Mouse (Mus musculus): ENCODE data around the gene Banf1. TPM values are rescaled to one million over a fixed set of nuclear protein-coding genes. Genes with fewer than 3 reads are reported as not detected.
"Not testable (repeated sequence)": the region's sequence is repeated elsewhere in the genome, so short reads cannot be mapped to it uniquely, and the experiment has no call there.

Banf1 gene
- polyA plus RNA-seq (2017; shearing (Covaris generic)), result 100 to 1,000 TPM; 233 to 353 (median 259) TPM

DNA sequence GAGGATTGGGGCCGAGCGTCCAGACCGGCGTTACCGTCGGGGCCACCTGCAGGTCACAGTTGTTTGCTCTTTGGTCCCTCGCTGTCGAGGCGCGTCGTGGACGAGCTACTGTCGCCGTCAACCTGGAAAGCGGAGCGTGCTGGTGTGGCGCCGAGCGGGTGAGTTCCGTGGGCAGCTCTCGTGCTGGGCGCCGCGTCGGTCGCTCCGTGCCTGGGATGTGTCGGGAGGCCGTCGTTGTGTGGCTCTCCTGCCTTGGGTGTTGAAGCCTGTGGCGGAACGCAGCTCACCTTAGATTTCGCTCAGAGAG, at the start of gene Banf1:
Gene Banf1 (minus strand): TSS at position 116 of the 307 bp plus-strand sequence.
- peak; percentile 7 for ATAC-seq

DNA sequence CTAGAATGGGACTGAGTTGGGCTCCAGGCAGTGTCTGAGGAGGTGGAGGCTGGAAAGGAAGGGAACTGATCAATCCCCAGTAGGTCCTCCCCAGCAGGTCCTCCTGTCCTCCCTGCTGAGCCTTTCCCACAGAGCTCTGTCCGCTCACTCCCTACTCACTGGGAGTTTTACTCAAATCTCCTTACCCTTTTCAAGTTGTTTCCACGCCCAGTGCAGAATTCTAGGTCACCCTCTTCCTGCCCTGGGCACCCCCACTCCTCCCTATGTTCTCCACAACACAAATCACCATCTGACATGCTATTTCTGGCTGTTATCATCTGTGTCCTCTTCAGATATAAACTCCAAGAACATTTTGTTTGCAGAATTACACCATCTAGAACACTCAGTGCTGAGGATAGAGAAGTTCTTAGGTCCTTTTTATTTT, 47.6 kb upstream of the Banf1 start:
- no peak for ATAC-seq

DNA sequence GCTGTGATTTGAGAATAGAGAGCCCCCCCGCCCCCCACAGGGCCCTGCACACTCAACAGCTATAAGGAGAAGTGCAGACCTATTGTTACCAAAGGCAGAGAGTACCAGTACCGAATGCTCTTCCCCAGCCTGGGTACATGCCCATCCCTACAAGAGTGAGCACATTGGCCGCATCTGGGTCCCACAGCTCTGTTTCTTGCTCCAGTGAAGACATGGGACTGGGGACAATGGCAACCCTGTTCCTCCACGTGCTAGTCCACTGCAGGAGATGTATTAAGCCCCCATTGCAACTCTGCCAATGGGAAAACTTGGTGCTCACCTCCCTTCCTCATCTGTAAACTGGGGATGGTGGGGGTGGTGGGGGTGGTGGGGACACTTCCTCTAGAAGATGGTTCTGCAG, 46.9 kb upstream of the Banf1 start:
- ATAC-seq, result no peak

DNA sequence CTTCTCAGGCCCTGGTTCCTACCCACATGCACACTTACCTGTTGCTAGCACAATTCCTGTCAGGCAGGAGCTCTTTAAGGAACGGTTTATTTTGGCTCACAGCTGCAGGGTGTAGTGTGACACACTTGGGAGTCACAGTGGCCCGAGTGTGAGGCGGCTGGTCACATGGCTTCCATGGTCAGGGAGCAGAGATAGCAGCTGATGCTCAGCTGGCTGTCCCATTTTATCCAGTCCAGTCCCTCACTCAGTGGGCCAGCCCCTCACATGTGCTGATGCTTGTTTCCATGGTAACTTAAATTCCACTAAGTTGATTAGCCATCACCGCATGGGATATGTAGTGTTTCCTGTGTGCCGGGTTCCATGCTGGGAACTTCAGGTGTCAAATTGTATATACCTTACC, 45.0 kb upstream of the Banf1 start:
- ATAC-seq, result no peak

DNA sequence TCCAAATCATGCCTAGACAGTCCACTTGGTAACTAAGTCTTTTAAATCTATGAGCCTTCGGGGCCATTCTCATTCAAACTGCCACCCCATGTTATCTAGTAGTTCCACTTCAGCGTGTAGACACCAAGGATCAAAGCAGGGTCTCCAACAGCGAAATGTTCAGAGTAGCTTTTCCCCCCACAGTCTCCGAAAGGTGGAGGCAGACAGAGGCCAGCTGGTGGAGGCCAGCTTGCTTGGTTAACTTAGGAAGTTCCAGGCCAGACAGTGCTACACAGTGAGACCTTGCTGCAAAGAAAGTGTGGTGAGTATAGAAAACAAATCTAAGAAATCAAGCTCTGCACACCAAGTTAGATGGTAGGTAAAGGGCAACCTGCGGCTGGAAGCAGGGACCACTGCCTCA, 43.7 kb upstream of the Banf1 start:
- no peak for ATAC-seq

DNA sequence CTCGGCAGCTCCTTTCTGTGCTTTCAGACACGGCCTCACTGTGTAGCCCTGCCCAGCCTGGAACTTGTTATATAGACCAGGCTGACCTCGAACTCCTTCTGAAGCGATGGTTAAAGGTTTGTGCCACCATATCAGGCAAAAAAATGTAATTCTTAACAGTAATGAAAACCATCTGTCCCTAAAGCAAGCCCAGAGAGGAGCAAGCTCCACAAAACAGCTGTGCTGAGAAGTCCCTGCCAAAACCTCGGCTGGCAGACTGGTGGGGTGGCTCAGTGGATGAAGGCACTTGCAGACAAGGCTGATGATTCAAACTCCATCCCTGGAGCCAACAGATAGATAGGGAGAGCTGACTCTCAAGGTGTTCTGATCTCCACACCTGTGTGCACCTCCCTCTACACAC, 42.1 kb upstream of the Banf1 start:
- ATAC-seq, result no peak

DNA sequence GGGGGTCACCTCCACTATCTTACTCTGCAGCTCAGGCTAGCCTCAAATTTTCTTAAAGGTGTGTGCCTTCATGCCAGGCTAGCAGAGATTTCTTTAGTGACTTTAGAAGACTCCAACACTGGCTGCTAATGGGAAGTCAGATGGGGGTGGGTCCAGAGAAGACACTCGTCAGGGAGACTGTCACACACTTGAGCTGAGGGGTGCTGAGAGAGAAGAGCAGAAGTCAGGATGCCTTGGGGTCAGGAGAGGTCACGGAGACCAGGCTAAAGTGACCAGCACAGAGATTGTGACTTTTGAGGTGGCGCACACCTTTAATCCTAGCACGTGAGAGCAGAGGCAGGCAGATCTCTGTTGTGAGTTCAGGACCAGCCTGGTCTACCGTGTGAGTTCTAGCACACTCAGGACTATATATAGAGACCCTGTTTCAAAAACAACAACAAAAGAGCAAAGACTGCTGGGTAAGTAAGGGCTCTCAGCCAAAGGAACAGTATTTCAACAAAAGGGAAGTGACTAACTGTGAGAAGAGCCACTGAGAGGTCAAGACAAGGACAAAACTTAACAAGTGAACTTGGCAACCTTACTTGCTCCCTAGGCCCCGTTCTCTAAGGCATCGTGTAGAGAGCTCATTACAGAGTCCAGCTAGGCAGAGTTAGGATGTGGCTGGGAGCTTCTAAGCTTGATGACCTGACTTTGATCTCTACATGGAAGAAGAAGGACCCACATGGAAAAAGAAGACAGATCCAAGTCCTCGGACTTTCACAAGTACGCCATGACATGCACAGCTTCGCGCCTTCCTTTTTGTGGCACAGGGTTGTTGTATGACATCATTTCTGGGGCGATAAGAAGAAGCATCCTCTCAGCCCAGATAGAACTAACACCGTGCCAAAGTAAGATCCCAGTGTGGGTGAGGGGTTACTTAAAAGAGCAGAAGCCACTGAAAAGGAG, 41.4 kb upstream of the Banf1 start:
- ATAC-seq, result no peak

- no peak for ATAC-seq
Observed at GRCm38 (mm10) chr19:5407133-5407532, 40.2 kb upstream of the Banf1 start.

GRCm38 (mm10) chr19:5406531-5407126, 39.7 kb upstream of the Banf1 start:
- ATAC-seq, result peak; percentile 52

- ATAC-seq, result peak; percentile 70
Observed at GRCm38 (mm10) chr19:5405924-5406323, 39.0 kb upstream of the Banf1 start.

DNA sequence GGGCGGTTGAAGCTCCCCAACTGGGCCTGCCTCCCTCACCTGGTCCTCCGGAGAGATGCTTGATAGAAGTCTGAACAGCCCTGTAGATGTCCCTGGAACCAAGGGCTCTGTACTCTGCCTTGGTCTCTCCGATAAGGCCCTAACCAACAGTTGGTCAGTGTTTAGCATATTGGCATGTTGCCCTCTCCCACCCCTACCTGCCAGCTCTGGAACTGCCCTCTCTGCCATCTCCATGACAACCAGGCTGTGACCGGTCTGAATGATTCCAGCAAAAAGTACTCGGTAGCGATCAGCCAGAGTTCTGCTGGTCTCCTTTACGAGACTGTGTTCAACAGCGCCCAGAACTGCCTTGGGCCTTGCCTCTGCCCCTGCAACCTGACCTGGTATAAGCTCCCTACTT, 35.3 kb upstream of the Banf1 start, which contains the start of gene Tsga10ip:
Gene Tsga10ip (minus strand): TSS at position 234 of the 400 bp plus-strand sequence.
- no peak for ATAC-seq

- ATAC-seq, result not testable (repeated sequence)
Observed at GRCm38 (mm10) chr19:5401073-5401472, 34.1 kb upstream of the Banf1 start.

GRCm38 (mm10) chr19:5395371-5395770, 28.4 kb upstream of the Banf1 start:
- ATAC-seq, result no peak

DNA sequence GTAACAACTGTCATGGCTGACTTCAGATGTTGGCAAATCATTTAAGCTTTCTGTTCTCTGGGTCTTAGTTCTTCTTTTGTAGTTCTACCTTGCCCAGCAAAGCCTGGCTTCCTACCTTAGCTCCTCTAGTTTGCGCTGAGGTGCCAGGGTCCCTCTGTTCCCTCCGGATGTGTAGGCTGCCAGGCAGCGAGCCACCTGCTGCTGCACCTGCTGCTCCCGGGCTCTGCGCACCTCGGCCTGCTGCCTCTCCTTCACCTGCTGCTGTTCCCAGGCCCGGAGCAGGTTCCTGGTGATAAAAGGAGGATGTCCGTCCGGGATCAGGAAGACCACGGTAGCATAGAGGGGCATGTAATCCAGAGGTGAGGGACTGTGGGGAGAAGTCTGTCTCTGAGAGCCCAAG, 27.2 kb upstream of the Banf1 start:
- no peak for ATAC-seq

- ATAC-seq, result no peak
Observed at GRCm38 (mm10) chr19:5392892-5393291, 25.9 kb upstream of the Banf1 start.

DNA sequence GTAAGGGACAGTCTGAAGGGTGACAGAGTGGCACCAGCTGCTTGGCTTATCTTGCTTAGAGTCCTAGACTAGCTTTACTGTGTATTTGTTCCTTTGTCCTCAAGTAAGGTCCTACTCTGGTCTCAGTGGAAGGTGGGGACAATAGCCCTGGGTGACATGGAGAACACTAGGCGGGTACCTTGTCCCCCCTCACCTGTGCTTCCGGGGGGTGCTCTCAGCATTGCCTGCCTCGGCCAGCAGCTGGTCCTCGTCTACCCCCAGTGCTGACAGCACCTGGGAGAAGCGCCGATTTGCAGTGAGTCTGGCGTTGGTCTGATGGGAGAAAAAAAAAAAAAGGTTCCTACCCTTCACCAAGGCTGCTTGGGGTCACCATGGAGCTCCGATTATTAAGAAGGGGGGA, 23.4 kb upstream of the Banf1 start:
- ATAC-seq, result no peak

DNA sequence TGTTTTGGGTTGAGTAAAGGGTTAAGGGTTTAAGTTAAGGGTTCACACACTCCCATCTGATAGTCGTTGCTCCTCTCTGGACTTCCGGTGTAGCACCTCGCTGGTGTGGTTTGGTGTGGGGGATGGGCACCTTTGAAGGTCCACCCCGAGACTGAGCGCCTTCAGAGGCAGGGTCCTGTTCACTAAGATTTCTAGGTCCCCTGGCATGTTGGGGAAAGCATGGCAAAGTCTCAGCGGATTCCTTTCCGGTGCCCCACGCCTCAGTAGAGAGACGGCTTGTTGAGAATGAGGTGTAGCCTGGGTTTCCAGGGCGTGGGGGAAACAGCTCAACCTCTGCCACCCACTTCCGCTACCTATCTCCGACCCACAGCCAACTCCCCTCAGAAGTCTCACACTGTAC, 22.7 kb upstream of the Banf1 start:
- ATAC-seq, result peak; percentile 84

DNA sequence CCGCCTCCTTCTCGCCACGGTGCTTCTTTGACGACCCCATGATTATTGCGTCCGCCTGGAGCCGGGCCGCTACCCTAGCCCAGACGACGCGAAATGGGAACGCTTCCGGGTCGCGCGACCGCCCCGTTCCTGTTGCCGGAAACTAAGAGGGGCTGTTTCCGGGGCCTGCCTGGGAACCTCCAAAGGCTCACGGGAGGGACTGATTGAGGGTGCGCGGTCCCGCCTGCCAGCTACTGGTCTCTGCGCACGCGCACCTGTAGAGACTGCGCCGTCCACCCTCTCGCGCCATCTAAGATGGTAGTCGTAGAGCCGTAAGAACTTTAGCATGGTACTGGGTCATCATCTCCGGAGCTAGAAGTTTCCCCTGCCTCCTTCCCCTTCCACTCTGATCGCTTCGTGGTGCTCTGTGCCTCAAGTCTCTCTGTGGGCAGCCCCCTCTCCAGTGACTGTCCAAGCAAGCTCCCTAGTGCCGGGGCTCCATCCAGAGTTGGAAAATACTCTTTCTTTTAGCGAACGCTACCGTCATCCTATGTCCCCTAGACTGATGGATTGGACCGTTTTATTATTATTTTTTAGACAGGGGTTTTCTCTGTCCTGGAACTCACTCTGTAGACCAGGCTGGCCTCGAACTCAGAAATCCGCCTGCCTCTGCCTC, 21.7 kb upstream of the Banf1 start, which contains the start of gene Sart1:
Gene Sart1 (minus strand): TSS at position 116 of the 655 bp plus-strand sequence.
- ATAC-seq, result peak; percentile 86

- no peak for ATAC-seq
Observed at GRCm38 (mm10) chr19:5388011-5388441, 21.1 kb upstream of the Banf1 start.

DNA sequence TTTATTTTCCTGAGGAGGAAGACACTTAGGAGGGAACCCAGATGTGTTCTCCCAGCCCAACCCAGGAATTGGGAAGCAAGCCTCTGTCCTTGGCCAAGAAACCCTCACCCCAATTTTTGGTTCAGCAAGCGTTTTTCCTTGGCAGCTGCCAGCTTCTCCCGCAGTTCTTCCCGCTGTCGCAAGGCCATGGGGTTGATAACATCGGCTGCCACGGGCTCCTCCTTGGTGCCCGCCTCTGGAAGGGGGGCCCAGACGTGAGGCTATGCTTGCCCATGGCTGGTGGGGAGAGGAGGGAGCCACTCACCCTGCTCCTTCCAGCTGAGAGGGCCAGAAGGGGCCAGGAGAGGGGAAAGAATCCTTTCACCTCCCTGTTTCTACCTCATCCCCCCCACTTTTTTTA, 17.7 kb upstream of the Banf1 start:
- no peak for ATAC-seq

GRCm38 (mm10) chr19:5383326-5383725, 16.4 kb upstream of the Banf1 start:
- no peak for ATAC-seq

- ATAC-seq, result no peak
Observed at GRCm38 (mm10) chr19:5377446-5377845, 10.5 kb upstream of the Banf1 start.

- ATAC-seq, result no peak
Observed at GRCm38 (mm10) chr19:5374748-5375147, 7.8 kb upstream of the Banf1 start.

Measured in inflammation-experienced regulatory T-cells, adult 6 months (primary cell).